8 mouse cellular contexts compared by ENCODE assay signal in the genomic region with DNA sequence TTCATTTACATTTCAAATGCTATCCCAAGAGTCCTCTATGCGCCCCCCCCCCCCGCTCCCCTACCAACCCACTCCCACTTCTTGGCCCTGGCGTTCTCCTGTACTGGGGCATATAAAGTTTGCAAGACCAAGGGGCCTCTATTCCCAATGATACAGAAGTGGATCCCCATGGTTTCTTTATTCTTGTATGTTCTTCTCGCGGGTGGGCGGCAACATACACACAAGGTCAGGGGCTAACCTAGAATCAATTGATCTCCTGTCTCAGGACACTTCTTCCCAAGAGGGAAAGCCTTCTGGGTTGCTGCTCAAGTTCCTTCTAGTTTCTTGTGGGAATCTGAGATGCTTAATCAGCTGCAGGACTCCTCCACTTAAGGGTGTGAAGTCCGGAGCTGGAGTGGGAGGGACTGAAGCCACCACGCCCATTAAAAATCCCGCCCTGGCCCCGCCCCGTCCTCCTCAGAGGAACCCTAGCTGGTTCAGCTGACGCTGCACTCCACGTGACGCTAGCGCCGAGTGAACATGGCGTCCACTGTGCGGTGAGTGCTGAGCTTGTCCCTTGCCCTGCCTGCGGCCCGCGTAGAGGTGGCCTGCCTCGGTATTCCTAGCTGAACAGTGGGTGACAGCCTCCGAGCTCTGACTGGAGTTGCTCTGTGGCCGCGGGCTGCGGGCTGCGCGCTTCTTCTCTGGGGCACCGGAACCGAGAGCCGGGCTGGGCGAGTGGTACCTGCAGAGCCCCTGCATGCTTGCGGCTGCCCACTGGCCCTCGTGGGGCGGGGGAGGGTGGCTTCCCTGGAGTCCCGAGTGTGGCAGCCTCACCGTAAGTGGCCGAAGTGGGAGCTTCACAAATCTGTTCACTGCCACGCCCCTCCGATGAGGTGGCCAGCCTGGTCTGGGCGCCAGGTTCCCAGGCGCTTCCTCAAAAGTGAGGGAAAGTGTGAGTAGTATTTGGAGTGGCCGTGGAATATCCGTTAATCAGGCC. TPM values are rescaled to one million over a fixed set of nuclear protein-coding genes. Genes with fewer than 3 reads are reported as not detected.
A peak's percentile ranks its signal among the peaks of the same experiment; 100 is the strongest.
DNase-seq lines count a peak whose midpoint lies in the region.

A gene (plus strand): TSS at position 461 of the 979 bp plus-strand sequence.

- intact Hi-C loops in left cerebral cortex, postnatal 14 days (cut with DNase I), result no loop called here

- DNase-seq in adrenal gland, adult (ENCODE audit: inconsistent age in 2 of 2, low spot score in 1 of 2), result peak; percentile 87 to 97
- peak; percentile 97 for DNase-seq in embryo, embryonic 10 days (ENCODE audit: low spot score)
- DNase-seq in gastrocnemius, postnatal 10 days, result peak; percentile 89
- DNase-seq in induced T-regulatory cell, adult 2 months (ENCODE audit: low read depth), result peak; percentile 91
- DNase-seq in left cerebral cortex, postnatal 14 days (ENCODE audit: low spot score in 2 of 2), result peak; percentile 84 to 86
- DNase-seq in mesoderm, embryonic 11.5 days (ENCODE audit: low read depth, low spot score), result peak; percentile 92
- peak; percentile 82 for DNase-seq in right cerebral cortex, postnatal 36 days (ENCODE audit: low spot score in 2 of 2)
- DNase-seq in yolk sac, embryonic 10.5 days (ENCODE audit: low spot score), result peak; percentile 93

RNA-seq across cellular contexts. Expression of the gene that starts here (rescaled TPM):
- 10 to 100 TPM; 28.7 to 29.8 TPM for total RNA-seq in gastrocnemius, postnatal 10 days (2021)
- 10 to 100 TPM; 27.7 to 31.5 TPM for total RNA-seq in left cerebral cortex, postnatal 14 days (2021)

Comparison
In these comparisons a context has a peak if more than half of its experiments do, and no peak if none do; other contexts are left out.
1. Peak in every context shown above with its lines: DNase-seq.